Mouse (Mus musculus): ENCODE data around the gene Smco4.
"Not testable (repeated sequence)": the region's sequence is repeated elsewhere in the genome, so short reads cannot be mapped to it uniquely, and the experiment has no call there.

Smco4 gene

GRCm38 (mm10) chr9:15550461-15550961, 57.3 kb downstream of the Smco4 start:
- DNase-seq: no peak

- DNase-seq: not testable (repeated sequence)
Measured at GRCm38 (mm10) chr9:15551073-15551472, 57.8 kb downstream of the Smco4 start.

- DNase-seq: peak; percentile 19
Measured at GRCm38 (mm10) chr9:15551933-15552851, 59.0 kb downstream of the Smco4 start.

GRCm38 (mm10) chr9:15553322-15553721, 60.1 kb downstream of the Smco4 start:
- DNase-seq: no peak

- no peak for DNase-seq
Measured at GRCm38 (mm10) chr9:15560451-15560850, 67.2 kb downstream of the Smco4 start.

- DNase-seq: no peak
Measured at GRCm38 (mm10) chr9:15562353-15562752, 69.1 kb downstream of the Smco4 start.

GRCm38 (mm10) chr9:15574750-15575454, 81.7 kb downstream of the Smco4 start:
- DNase-seq: no peak

GRCm38 (mm10) chr9:15578427-15578826, 85.2 kb downstream of the Smco4 start:
- DNase-seq: no peak

GRCm38 (mm10) chr9:15578946-15579345, 85.7 kb downstream of the Smco4 start:
- DNase-seq: no peak

GRCm38 (mm10) chr9:15580176-15580575, 86.9 kb downstream of the Smco4 start:
- no peak for DNase-seq

GRCm38 (mm10) chr9:15582026-15582425, 88.8 kb downstream of the Smco4 start:
- DNase-seq: no peak

- no peak for DNase-seq
Measured at GRCm38 (mm10) chr9:15584209-15584608, 91.0 kb downstream of the Smco4 start.

- DNase-seq: no peak
Measured at GRCm38 (mm10) chr9:15585956-15586355, 92.7 kb downstream of the Smco4 start.

GRCm38 (mm10) chr9:15587157-15587854, 94.1 kb downstream of the Smco4 start:
- DNase-seq: no peak

GRCm38 (mm10) chr9:15594148-15594547, 100.9 kb downstream of the Smco4 start:
- no peak for DNase-seq

Measured in right cerebral cortex, postnatal 4 days (tissue).